ENCODE assay signal across 13 mouse cellular contexts in genomic region chr10:12863581-12863980, GRCm38 (mm10).
"Had no signal": no experiment of that assay in that cellular context is flagged by ENCODE, and none has a peak within 500 bp of the region (broad histone marks: within the 10 kb centered on the region; RNA-seq: fewer than 3 reads in every experiment).

No protein-coding gene starts in this region.

- DNase-seq: gastrocnemius, postnatal 14 days; gastrocnemius, postnatal 36 days; heart, adult 2 months; heart, postnatal 14 days; heart, postnatal 36 days; kidney, adult 11 months; kidney, adult 2 months; kidney, adult 9 months; kidney, postnatal 14 days; kidney, postnatal 36 days; layer of hippocampus, adult 9-11 months; layer of hippocampus, postnatal 36 days; left cerebral cortex, postnatal 4 days had no signal
